Mouse (Mus musculus) gastrocnemius, postnatal 14 days (tissue): Measurements from ENCODE around the gene Ankrd2. TPM values are rescaled to one million over a fixed set of nuclear protein-coding genes. Genes with fewer than 3 reads are reported as not detected.
"Not testable (repeated sequence)": the region's sequence is repeated elsewhere in the genome, so short reads cannot be mapped to it uniquely, and the experiment has no call there.

Source experiments
- DNase-seq: peaks from one replicate; pipeline ENCODE4 v3.0.0; 2021; ENCODE audit warnings: mixed read lengths
- intact Hi-C: fragments of 180-260 bp; cut with DNase I; formaldehyde crosslinking; loops from one replicate; pipeline ENCODE4 v1.15.1; 2025; ENCODE audit warnings: low total_unique reads
- total RNA-seq, 2 experiments: library from RNA; stranded (reverse); gene quantifications; 2 replicates each; pipeline ENCODE4 v1.2.3; 2021

Gene Ankrd2
- total RNA-seq, 2 experiments from 2014 or later = 113 to 188 TPM

GRCm38 (mm10) chr19:42080469-42080868 is 44.7 kb downstream of the Ankrd2 start:
- intact Hi-C loops = no loop called here
- DNase-seq = no peak

- DNase-seq, intact Hi-C loops: not testable (repeated sequence)
These were observed 45.8 kb downstream of the Ankrd2 start for GRCm38 (mm10) chr19:42081613-42082012.

GRCm38 (mm10) chr19:42085690-42086089 is 49.9 kb downstream of the Ankrd2 start:
- DNase-seq = no peak
- intact Hi-C loops = no loop called here

- DNase-seq = peak; percentile 70
- intact Hi-C loops = no loop called here
These were observed 50.4 kb downstream of the Ankrd2 start, which contains the start of gene Morn4 for GRCm38 (mm10) chr19:42086166-42086565. Gene Morn4, minus strand, starts transcription at chr19:42086357.

- peak; percentile 43 for DNase-seq
These were observed 53.4 kb downstream of the Ankrd2 start for GRCm38 (mm10) chr19:42089103-42089747.

GRCm38 (mm10) chr19:42089748-42090595 is 54.2 kb downstream of the Ankrd2 start, which contains the start of gene Pi4k2a:
Gene Pi4k2a, plus strand, starts transcription at chr19:42090470.
- intact Hi-C loops = loop anchor here (10.0 kb wide), 1 partner anchor 65 kb away; no protein-coding TSS in a partner anchor
- peak; percentile 99 for DNase-seq

More at GRCm38 (mm10) chr19:42089103-42089747, 53.4 kb downstream of the Ankrd2 start:
- intact Hi-C loops = no loop called here

GRCm38 (mm10) chr19:42090637-42091141 is 54.9 kb downstream of the Ankrd2 start:
- peak; percentile 45 for DNase-seq
- intact Hi-C loops = loop anchor here (10.0 kb wide), 1 partner anchor 64 kb away; no protein-coding TSS in a partner anchor

Other genes starting within 250 kb of the Ankrd2 start
- gene Arhgap19, start 234.0 kb upstream of the Ankrd2 start, total RNA-seq = 1 to 10 TPM; 6.8 to 9.9 TPM
- gene Frat1, start 206.0 kb upstream of the Ankrd2 start, total RNA-seq = 1 to 10 TPM; 4.9 to 7.2 TPM
- 10 to 100 TPM; 19.9 to 28.3 TPM for gene Frat2, start 187.9 kb upstream of the Ankrd2 start, total RNA-seq
- 10 to 100 TPM; 29.9 to 37.2 TPM for gene Rrp12, start 139.8 kb upstream of the Ankrd2 start, total RNA-seq
- gene Pgam1, start 124.1 kb upstream of the Ankrd2 start, total RNA-seq = 10 to 100 TPM; 22.5 to 26.7 TPM
- 10 to 100 TPM; 12.0 to 16.8 TPM for gene Exosc1, start 102.6 kb upstream of the Ankrd2 start, total RNA-seq
- 10 to 100 TPM; 18.0 to 21.3 TPM for gene Zdhhc16, start 102.5 kb upstream of the Ankrd2 start, total RNA-seq
- gene Mms19, start 54.8 kb upstream of the Ankrd2 start, total RNA-seq = 1 to 10 TPM; 8.0 to 9.1 TPM
- 10 to 100 TPM; 14.8 to 17.4 TPM for gene Ubtd1, start 54.2 kb upstream of the Ankrd2 start, total RNA-seq
- gene Hoga1, start 9.6 kb downstream of the Ankrd2 start, total RNA-seq = 1 to 10 TPM; 3.3 to 4.3 TPM
- under 1 TPM; 0.25 to 0.42 TPM for gene 4933411K16Rik, start 16.2 kb downstream of the Ankrd2 start, total RNA-seq
- 1 to 10 TPM; 1.7 to 1.9 TPM for gene Morn4, start 50.4 kb downstream of the Ankrd2 start, total RNA-seq
- 10 to 100 TPM; 14.0 to 14.7 TPM for gene Pi4k2a, start 54.5 kb downstream of the Ankrd2 start, total RNA-seq
- gene Avpi1, start 93.1 kb downstream of the Ankrd2 start, total RNA-seq = 10 to 100 TPM; 10.5 to 11.0 TPM
- 10 to 100 TPM; 11.4 to 13.9 TPM for gene Marveld1, start 111.4 kb downstream of the Ankrd2 start, total RNA-seq
- gene Zfyve27, start 128.0 kb downstream of the Ankrd2 start, total RNA-seq = 10 to 100 TPM; 11.9 to 14.4 TPM
- 1 to 10 TPM; 4.2 to 8.9 TPM for gene Sfrp5, start 166.3 kb downstream of the Ankrd2 start, total RNA-seq
- gene Golga7b, start 211.6 kb downstream of the Ankrd2 start, total RNA-seq = 1 to 10 TPM; 3.1 to 4.8 TPM